Mouse (Mus musculus): ENCODE measurements at regions not wholly inside any gene's neighbourhood (a gene's known extent, or its start where the extent isn't known, plus 50 kb on each side); places are given as distances from the start of the nearest gene placed in this dataset.

DNA sequence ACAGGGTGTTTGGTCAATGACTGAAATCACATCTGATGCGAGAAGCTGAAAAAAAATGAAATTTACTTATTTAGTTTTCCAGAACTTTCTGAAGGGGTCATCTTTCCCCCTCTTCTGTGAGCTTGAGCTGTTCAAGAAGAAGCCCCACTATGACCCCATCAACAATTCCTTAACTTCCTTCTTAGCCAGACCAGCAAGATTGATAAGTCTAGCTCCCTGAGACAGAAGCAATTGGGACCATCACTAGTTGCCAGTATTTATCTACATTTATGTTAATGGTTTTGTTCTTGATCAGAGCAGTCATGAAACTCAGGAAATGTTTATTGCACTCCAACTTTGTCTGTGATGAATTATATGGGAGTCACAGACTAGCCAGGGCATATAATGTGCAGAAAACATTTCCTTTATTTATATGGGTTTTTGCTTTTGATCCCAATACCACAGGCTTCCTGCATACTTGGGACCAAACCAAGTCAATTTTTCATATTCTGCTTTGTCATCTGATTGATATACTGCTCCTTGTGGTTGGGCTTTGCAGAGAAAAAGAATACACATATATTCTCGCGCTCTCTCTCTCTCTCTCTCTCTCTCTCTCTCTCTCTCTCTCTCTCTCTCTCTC lies 645.5 kb upstream of the Cdh11 start:
- no peaks in the 10 kb centered on the region for H3K27me3 ChIP-seq (ENCODE audit: insufficient read depth, low read length)
- TF ChIP-seq POLR2AphosphoS5 (IDR thresholded peaks at IDR 0.05; ENCODE audit: insufficient replicate concordance, low read depth, low read length) (no peak), TAL1 (conservative IDR thresholded peaks at IDR 0.05; ENCODE audit: low read depth, low read length) (no peak), GATA1 (IDR thresholded peaks at IDR 0.05; ENCODE audit: borderline replicate concordance, low read length) (no peak)
- no peaks in the 10 kb centered on the region for H3K4me1 ChIP-seq (ENCODE audit: insufficient read depth, low read depth, low read length)
- ATAC-seq (ENCODE audit: extremely low read depth, insufficient number of reproducible peaks, low FRiP score, poor library complexity, severe bottlenecking) (no peak), DNase-seq (ENCODE audit: low spot score) (no peak)
- peaks cover 22% of the 10 kb centered on the region for H3K9me3 ChIP-seq (replicated peaks)
- H3K36me3 ChIP-seq (replicated peaks) = no peaks in the 10 kb centered on the region
- H3K4me3 ChIP-seq (ENCODE audit: low read depth, low read length) = no peak overlapping the region

DNA sequence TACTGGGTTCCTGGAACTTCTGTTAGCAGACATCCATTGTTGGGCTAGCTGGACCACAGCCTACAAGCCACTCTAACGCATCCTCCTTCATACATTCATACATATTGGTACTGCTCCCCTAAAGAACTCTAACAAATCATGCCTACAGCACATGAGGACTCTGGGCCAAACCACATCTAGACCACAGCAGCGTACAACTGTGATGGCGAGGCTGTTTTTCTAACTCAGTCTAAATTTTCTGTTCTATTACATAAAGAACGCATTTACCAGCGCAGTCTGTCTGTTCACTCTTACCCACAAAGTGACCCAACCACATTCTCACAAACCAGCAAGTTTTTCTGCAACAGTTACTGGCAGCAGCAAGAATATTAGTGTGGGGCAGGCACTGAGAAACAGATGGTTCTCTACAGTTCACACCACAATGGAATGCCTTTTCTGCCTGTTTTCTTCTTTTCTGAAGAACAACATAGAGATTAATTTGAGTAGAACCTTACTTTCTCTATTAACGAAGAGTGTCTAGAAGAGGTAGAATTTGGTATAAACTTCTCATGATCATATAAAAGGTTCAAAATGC lies 648.2 kb upstream of the Cdh11 start:
- Histone ChIP-seq H3K9me3 (replicated peaks) (peaks cover 12% of the 10 kb centered on the region), H3K36me3 (replicated peaks) (no peaks in the 10 kb centered on the region), H3K4me1 (ENCODE audit: insufficient read depth, low read depth, low read length) (no peaks in the 10 kb centered on the region), H3K27me3 (ENCODE audit: insufficient read depth, low read length) (no peaks in the 10 kb centered on the region), H3K4me3 (ENCODE audit: low read depth, low read length) (no peak overlapping the region)
- no peak for TF ChIP-seq TAL1 (conservative IDR thresholded peaks at IDR 0.05; ENCODE audit: low read depth, low read length)
- no peak for TF ChIP-seq GATA1 (IDR thresholded peaks at IDR 0.05; ENCODE audit: borderline replicate concordance, low read length)
- TF ChIP-seq GATA2 (IDR thresholded peaks at IDR 0.05; ENCODE audit: borderline replicate concordance, low read depth, low read length) = no peak
- TF ChIP-seq POLR2AphosphoS5 (IDR thresholded peaks at IDR 0.05; ENCODE audit: insufficient replicate concordance, low read depth, low read length) = no peak
- no peak for TF ChIP-seq CTCF (IDR thresholded peaks at IDR 0.05; ENCODE audit: low read depth, low read length)
- ATAC-seq (ENCODE audit: extremely low read depth, insufficient number of reproducible peaks, low FRiP score, poor library complexity, severe bottlenecking) (no peak), DNase-seq (ENCODE audit: low spot score) (no peak)

DNA sequence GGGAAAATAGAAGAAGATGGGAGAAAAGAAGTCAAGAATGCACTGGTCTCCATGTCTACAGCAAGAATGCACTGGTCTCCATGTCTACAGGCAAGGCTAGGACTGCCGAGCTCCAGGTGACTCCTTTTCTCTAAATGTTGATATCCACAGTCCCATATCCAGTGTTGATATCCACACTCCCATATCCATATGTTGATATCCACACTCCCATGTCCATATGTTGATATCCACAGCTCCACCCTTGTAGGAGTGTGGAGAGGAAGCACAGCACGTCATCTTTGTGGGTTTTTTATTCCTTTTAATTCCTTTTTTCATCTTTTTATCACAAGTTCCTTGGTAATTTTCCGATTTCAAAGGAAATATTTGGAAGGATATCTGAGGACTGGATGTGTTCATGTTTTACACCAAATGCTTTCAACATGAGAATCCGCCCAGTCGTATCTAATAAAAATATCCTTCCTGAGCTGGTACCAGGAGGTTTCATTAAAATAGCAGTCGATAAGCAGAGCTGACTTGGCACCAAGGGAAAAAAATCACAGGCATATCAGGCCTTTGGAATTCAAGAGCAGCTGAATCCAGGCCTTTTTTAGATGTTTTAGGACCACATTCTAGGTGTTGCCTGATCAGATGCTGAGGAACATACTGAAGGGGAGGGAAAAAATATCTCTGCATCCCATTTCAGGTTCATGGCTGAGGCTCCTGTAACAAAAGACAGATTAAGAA lies 653.7 kb upstream of the Cdh11 start:
- ATAC-seq (ENCODE audit: extremely low read depth, insufficient number of reproducible peaks, low FRiP score, poor library complexity, severe bottlenecking) = no peak

GRCm38 (mm10) chr8:103441163-103441562 lies 655.7 kb upstream of the Cdh11 start:
- Histone ChIP-seq H3K27me3 (ENCODE audit: insufficient read depth, low read length) (no peaks in the 10 kb centered on the region), H3K36me3 (replicated peaks) (no peaks in the 10 kb centered on the region), H3K4me3 (ENCODE audit: low read depth, low read length) (no peak overlapping the region), H3K9me3 (replicated peaks) (peaks cover 20% of the 10 kb centered on the region), H3K4me1 (ENCODE audit: insufficient read depth, low read depth, low read length) (no peaks in the 10 kb centered on the region)
- ATAC-seq (ENCODE audit: extremely low read depth, insufficient number of reproducible peaks, low FRiP score, poor library complexity, severe bottlenecking) = no peak
- DNase-seq (ENCODE audit: low spot score) = no peak
- TF ChIP-seq GATA2 (IDR thresholded peaks at IDR 0.05; ENCODE audit: borderline replicate concordance, low read depth, low read length) (no peak), POLR2AphosphoS5 (IDR thresholded peaks at IDR 0.05; ENCODE audit: insufficient replicate concordance, low read depth, low read length) (no peak), GATA1 (IDR thresholded peaks at IDR 0.05; ENCODE audit: borderline replicate concordance, low read length) (no peak), CTCF (IDR thresholded peaks at IDR 0.05; ENCODE audit: low read depth, low read length) (no peak), TAL1 (conservative IDR thresholded peaks at IDR 0.05; ENCODE audit: low read depth, low read length) (no peak)

More for the DNA sequence above, 653.7 kb upstream of the Cdh11 start:
- H3K36me3 ChIP-seq (replicated peaks) = no peaks in the 10 kb centered on the region
- H3K27me3 ChIP-seq (ENCODE audit: insufficient read depth, low read length) = no peaks in the 10 kb centered on the region
- H3K9me3 ChIP-seq (replicated peaks) = peaks cover 19% of the 10 kb centered on the region
- TF ChIP-seq CTCF (IDR thresholded peaks at IDR 0.05; ENCODE audit: low read depth, low read length) (no peak), POLR2AphosphoS5 (IDR thresholded peaks at IDR 0.05; ENCODE audit: insufficient replicate concordance, low read depth, low read length) (no peak), GATA2 (IDR thresholded peaks at IDR 0.05; ENCODE audit: borderline replicate concordance, low read depth, low read length) (no peak), GATA1 (IDR thresholded peaks at IDR 0.05; ENCODE audit: borderline replicate concordance, low read length) (no peak), TAL1 (conservative IDR thresholded peaks at IDR 0.05; ENCODE audit: low read depth, low read length) (no peak)
- no peaks in the 10 kb centered on the region for H3K4me1 ChIP-seq (ENCODE audit: insufficient read depth, low read depth, low read length)
- H3K4me3 ChIP-seq (ENCODE audit: low read depth, low read length) = no peak overlapping the region
- DNase-seq (ENCODE audit: low spot score) = no peak

DNA sequence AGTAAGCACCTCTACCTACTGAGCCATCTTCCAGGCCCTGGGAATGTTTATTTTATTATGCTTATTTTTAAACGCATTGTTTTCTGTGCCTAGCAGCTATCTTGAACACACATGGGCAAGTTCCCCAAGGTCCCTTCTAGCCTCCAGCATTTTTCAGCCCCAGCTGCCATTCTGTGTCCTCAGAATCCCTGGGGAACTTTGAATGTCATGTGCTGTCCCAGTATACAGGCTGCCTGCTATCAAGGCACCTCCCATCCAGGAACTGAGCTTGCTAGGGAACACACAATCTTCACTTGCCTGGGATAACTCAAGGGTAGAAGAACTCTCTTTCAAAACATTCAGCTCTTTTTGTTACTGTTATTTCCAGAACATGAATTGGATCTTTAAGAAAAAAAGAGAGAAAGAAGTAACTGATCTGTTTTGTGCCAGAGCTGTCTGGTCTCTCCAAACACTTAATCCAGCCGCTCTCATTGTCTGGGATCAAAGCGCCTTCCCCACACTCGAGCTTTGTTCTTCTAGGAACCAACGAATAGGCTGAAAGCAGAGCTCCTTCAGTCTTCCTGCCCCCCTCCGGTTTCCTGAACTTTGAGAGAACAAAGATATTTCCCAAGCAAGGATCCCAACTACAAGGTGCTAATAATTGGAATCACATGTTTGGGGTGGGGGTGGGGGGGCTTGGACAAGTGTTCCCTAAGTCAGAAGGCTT lies 657.1 kb upstream of the Cdh11 start:
- no peaks in the 10 kb centered on the region for H3K27me3 ChIP-seq (ENCODE audit: insufficient read depth, low read length)
- no peak for ATAC-seq (ENCODE audit: extremely low read depth, insufficient number of reproducible peaks, low FRiP score, poor library complexity, severe bottlenecking)
- no peak for DNase-seq (ENCODE audit: low spot score)
- H3K9me3 ChIP-seq (replicated peaks) = peaks cover 20% of the 10 kb centered on the region
- TF ChIP-seq GATA2 (IDR thresholded peaks at IDR 0.05; ENCODE audit: borderline replicate concordance, low read depth, low read length) (no peak), POLR2AphosphoS5 (IDR thresholded peaks at IDR 0.05; ENCODE audit: insufficient replicate concordance, low read depth, low read length) (no peak), CTCF (IDR thresholded peaks at IDR 0.05; ENCODE audit: low read depth, low read length) (no peak), GATA1 (IDR thresholded peaks at IDR 0.05; ENCODE audit: borderline replicate concordance, low read length) (no peak), TAL1 (conservative IDR thresholded peaks at IDR 0.05; ENCODE audit: low read depth, low read length) (no peak)
- H3K4me1 ChIP-seq (ENCODE audit: insufficient read depth, low read depth, low read length) = no peaks in the 10 kb centered on the region
- no peak overlapping the region for H3K4me3 ChIP-seq (ENCODE audit: low read depth, low read length)
- no peaks in the 10 kb centered on the region for H3K36me3 ChIP-seq (replicated peaks)

DNA sequence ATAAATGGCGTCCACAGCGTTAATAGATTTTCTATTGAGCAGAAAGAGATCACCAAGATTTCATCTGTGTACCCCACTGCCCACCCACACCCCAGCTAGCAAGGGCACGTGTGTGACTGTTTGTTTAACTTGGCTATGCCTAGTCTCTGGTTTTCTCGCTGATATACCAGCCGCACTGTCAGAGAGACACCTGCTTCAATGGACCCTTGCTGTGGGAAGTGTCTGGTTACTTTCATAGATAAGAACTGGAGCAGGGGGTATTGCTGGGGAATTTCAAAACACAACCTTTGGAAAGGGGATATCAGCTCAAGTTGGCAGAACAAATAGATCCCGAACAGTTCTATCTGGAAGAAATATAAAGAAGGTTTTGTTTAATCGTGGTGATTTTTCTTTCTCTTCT lies 656.8 kb upstream of the Cdh5 start:
- Histone ChIP-seq H3K4me1 (ENCODE audit: insufficient read depth, low read depth, low read length) (no peaks in the 10 kb centered on the region), H3K36me3 (replicated peaks) (no peaks in the 10 kb centered on the region), H3K4me3 (ENCODE audit: low read depth, low read length) (no peak overlapping the region), H3K9me3 (replicated peaks) (peaks cover 22% of the 10 kb centered on the region), H3K27me3 (ENCODE audit: insufficient read depth, low read length) (no peaks in the 10 kb centered on the region)
- TF ChIP-seq GATA2 (IDR thresholded peaks at IDR 0.05; ENCODE audit: borderline replicate concordance, low read depth, low read length) = no peak
- TF ChIP-seq POLR2AphosphoS5 (IDR thresholded peaks at IDR 0.05; ENCODE audit: insufficient replicate concordance, low read depth, low read length) = no peak
- no peak for TF ChIP-seq TAL1 (conservative IDR thresholded peaks at IDR 0.05; ENCODE audit: low read depth, low read length)
- no peak for TF ChIP-seq CTCF (IDR thresholded peaks at IDR 0.05; ENCODE audit: low read depth, low read length)
- no peak for TF ChIP-seq GATA1 (IDR thresholded peaks at IDR 0.05; ENCODE audit: borderline replicate concordance, low read length)
- ATAC-seq (ENCODE audit: extremely low read depth, insufficient number of reproducible peaks, low FRiP score, poor library complexity, severe bottlenecking) (no peak), DNase-seq (ENCODE audit: low spot score) (no peak)

All from G1E (cell line).